Mouse (Mus musculus): ENCODE results near the gene Clec2i. TPM values are rescaled to one million over a fixed set of nuclear protein-coding genes. Genes with fewer than 3 reads are reported as not detected.

Gene Clec2i
- polyA plus RNA-seq, 2 experiments from 2014 or later, result 55.9 to 76.5 TPM

Other genes starting within 250 kb of the Clec2i start
- gene Clec2h, start 225.2 kb upstream of the Clec2i start, polyA plus RNA-seq (2017; shearing (Covaris generic)), result not detected
- not detected for gene Klrb1, start 164.5 kb upstream of the Clec2i start, polyA plus RNA-seq (2017; shearing (Covaris generic))
- gene Klrb1c, start 98.4 kb upstream of the Clec2i start, polyA plus RNA-seq (2017; shearing (Covaris generic)), result 1 to 10 TPM; 1.5 to 3.8 TPM
- not detected for gene Gm44511, start 61.3 kb upstream of the Clec2i start, polyA plus RNA-seq (2017; shearing (Covaris generic))
- gene Klrb1b, start 61.3 kb upstream of the Clec2i start, polyA plus RNA-seq (2017; shearing (Covaris generic)), result not detected
- 1 to 10 TPM; 4.2 to 6.0 TPM for gene BC035044, start 3.5 kb downstream of the Clec2i start, polyA plus RNA-seq (2017; shearing (Covaris generic))
- gene Clec2g, start 46.8 kb downstream of the Clec2i start, polyA plus RNA-seq (2017; shearing (Covaris generic)), result 1 to 10 TPM in 1 of 2 experiments, not detected in 1; 3.7 TPM
- 1 to 10 TPM; 4.8 to 5.5 TPM for gene Klrb1f, start 158.3 kb downstream of the Clec2i start, polyA plus RNA-seq (2017; shearing (Covaris generic))
- gene Clec2e, start 213.3 kb downstream of the Clec2i start, polyA plus RNA-seq (2017; shearing (Covaris generic)), result not detected

Data from activated CD4-positive, CD25-positive, alpha-beta regulatory T cell, adult 4 months (primary cell).